Mouse (Mus musculus) frontal cortex, postnatal 36 days (tissue): ENCODE data around the gene Hsdl1.
A peak's percentile ranks its signal among the peaks of the same experiment; 100 is the strongest.

Experiments
- DNase-seq, 2 experiments: peaks; one replicate each; pipeline ENCODE4 v3.0.0; 2022; ENCODE audit warnings: low spot score in 2 of 2

The Hsdl1 gene

GRCm38 (mm10) chr8:119580441-119581161 is 5.6 kb upstream of the Hsdl1 start:
- no peak for DNase-seq

- no peak for DNase-seq
Observed at GRCm38 (mm10) chr8:119579096-119579495, 4.1 kb upstream of the Hsdl1 start.

GRCm38 (mm10) chr8:119575366-119575726 is 363 bp upstream of the Hsdl1 start:
- no peak for DNase-seq

- no peak for DNase-seq
Observed at GRCm38 (mm10) chr8:119572411-119572810, 2.6 kb downstream of the Hsdl1 start.

GRCm38 (mm10) chr8:119571135-119571534 is 3.8 kb downstream of the Hsdl1 start:
- no peak for DNase-seq

GRCm38 (mm10) chr8:119569881-119570280 is 5.1 kb downstream of the Hsdl1 start:
- DNase-seq = no peak

GRCm38 (mm10) chr8:119568951-119569350 is 6.0 kb downstream of the Hsdl1 start:
- DNase-seq = no peak

- DNase-seq = no peak
Observed at GRCm38 (mm10) chr8:119568251-119568650, 6.7 kb downstream of the Hsdl1 start.

- DNase-seq = no peak
Observed at GRCm38 (mm10) chr8:119566367-119566766, 8.6 kb downstream of the Hsdl1 start.

GRCm38 (mm10) chr8:119563849-119564251 is 11.1 kb downstream of the Hsdl1 start:
- no peak for DNase-seq

GRCm38 (mm10) chr8:119559402-119559720 is 15.6 kb downstream of the Hsdl1 start:
- no peak for DNase-seq

GRCm38 (mm10) chr8:119558603-119559401 is 16.2 kb downstream of the Hsdl1 start, which contains the start of gene Mbtps1:
Mbtps1 (minus strand) TSS chr8:119558735.
- DNase-seq = peak; percentile 98

- no peak for DNase-seq
Observed at GRCm38 (mm10) chr8:119557821-119558602, 17.0 kb downstream of the Hsdl1 start.

GRCm38 (mm10) chr8:119557132-119557531 is 17.9 kb downstream of the Hsdl1 start:
- DNase-seq = no peak

GRCm38 (mm10) chr8:119555861-119556260 is 19.1 kb downstream of the Hsdl1 start:
- no peak for DNase-seq

GRCm38 (mm10) chr8:119552967-119553366 is 22.0 kb downstream of the Hsdl1 start:
- DNase-seq = no peak

- no peak for DNase-seq
Observed at GRCm38 (mm10) chr8:119548560-119549113, 26.3 kb downstream of the Hsdl1 start.

GRCm38 (mm10) chr8:119547019-119547691 is 27.8 kb downstream of the Hsdl1 start:
- DNase-seq = no peak

GRCm38 (mm10) chr8:119545791-119546190 is 29.2 kb downstream of the Hsdl1 start:
- DNase-seq = no peak

GRCm38 (mm10) chr8:119545180-119545579 is 29.8 kb downstream of the Hsdl1 start:
- no peak for DNase-seq

GRCm38 (mm10) chr8:119544606-119545005 is 30.4 kb downstream of the Hsdl1 start:
- DNase-seq = no peak

GRCm38 (mm10) chr8:119531973-119532372 is 43.0 kb downstream of the Hsdl1 start:
- peak; percentile 75 to 80 for DNase-seq
